Mouse (Mus musculus) G1E (cell line): ENCODE results near the gene Dpp9. TPM values are rescaled to one million over a fixed set of nuclear protein-coding genes. Genes with fewer than 3 reads are reported as not detected.

Experiments
- ATAC-seq: 2 replicates; pipeline ENCODE4 v1.8.0; 2016; ENCODE audit warnings: mild to moderate bottlenecking; ENCODE audit not compliant: insufficient number of reproducible peaks, poor library complexity, low FRiP score, severe bottlenecking; ENCODE audit errors: extremely low read depth
- DNase-seq: peaks from one replicate; pipeline ENCODE4 v3.0.0; 2012; ENCODE audit warnings: low spot score
- H3K27me3 ChIP-seq: 2 replicates; pipeline ENCODE4 v1.6.1; 2012; ENCODE audit warnings: mild to moderate bottlenecking, low read length, inconsistent platforms; ENCODE audit not compliant: insufficient read depth
- H3K36me3 ChIP-seq: replicated peaks from 2 replicates; pipeline ENCODE3; 2012; ENCODE audit warnings: mild to moderate bottlenecking, inconsistent platforms
- H3K4me1 ChIP-seq: 2 replicates; pipeline ENCODE4 v1.6.1; 2012; ENCODE audit warnings: low read depth, low read length, inconsistent platforms, mixed read lengths; ENCODE audit not compliant: insufficient read depth
- H3K4me3 ChIP-seq: 2 replicates; pipeline ENCODE4 v1.5.1; 2012; ENCODE audit warnings: low read depth, mild to moderate bottlenecking, inconsistent platforms, low read length, moderate library complexity, mixed read lengths
- H3K9me3 ChIP-seq: replicated peaks from 2 replicates; pipeline ENCODE4 v1.6.1; 2012; ENCODE audit warnings: inconsistent platforms
- CTCF ChIP-seq: IDR thresholded peaks from 2 replicates; pipeline ENCODE4 v1.5.1; 2012; ENCODE audit warnings: low read depth, low read length, inconsistent platforms, mixed read lengths
- GATA1 ChIP-seq: IDR thresholded peaks from 2 replicates; pipeline ENCODE4 v1.6.1; 2012; ENCODE audit warnings: borderline replicate concordance, low read length, inconsistent platforms, mixed read lengths
- GATA2 ChIP-seq: IDR thresholded peaks from 2 replicates; pipeline ENCODE4 v1.6.1; 2012; ENCODE audit warnings: low read depth, low read length, inconsistent platforms, borderline replicate concordance
- POLR2AphosphoS5 ChIP-seq: IDR thresholded peaks from 2 replicates; pipeline ENCODE4 v1.6.1; 2012; ENCODE audit warnings: low read depth, low read length, inconsistent platforms; ENCODE audit not compliant: insufficient replicate concordance
- TAL1 ChIP-seq: conservative IDR thresholded peaks from 2 replicates; pipeline ENCODE4 v1.6.1; 2012; ENCODE audit warnings: low read depth, low read length, inconsistent platforms, mixed read lengths
- polyA plus RNA-seq: library from polyadenylated mRNA; stranded (reverse); fragments of >175 nt; gene quantifications from 2 replicates; pipeline ENCODE4 v1.2.3, GENCODE M21; 2012
- total RNA-seq, 2 experiments: library from RNA; stranded (forward) in 1 of 2; stranded (reverse) in 1 of 2; fragments of 200-1000 nt in 1 of 2; fragments of >200 nt in 1 of 2; fragmentation: Nextera tagmentation in 1 of 2; gene quantifications; 2 replicates each; pipeline ENCODE4 v1.2.3; 2014 to 2017

The Dpp9 gene
- total and polyA plus RNA-seq, 3 experiments, result 14.4 to 62.4 (median 22.4) TPM

- Histone ChIP-seq H3K27me3 (peaks cover 2% of the 10 kb centered on the region), H3K4me3 (peak overlapping the region; percentile 91), H3K4me1 (peaks cover 37% of the 10 kb centered on the region), H3K9me3 (no peaks in the 10 kb centered on the region), H3K36me3 (peaks cover 46% of the 10 kb centered on the region)
- no peak for DNase-seq
- ATAC-seq, result no peak
- TF ChIP-seq GATA1 (no peak), CTCF (no peak), TAL1 (no peak)
Observed at GRCm38 (mm10) chr17:56217670-56218069, 1.0 kb downstream of the Dpp9 start.

GRCm38 (mm10) chr17:56214229-56214628, 4.5 kb downstream of the Dpp9 start:
- DNase-seq (no peak), ATAC-seq (no peak)
- Histone ChIP-seq H3K4me3 (no peak overlapping the region), H3K9me3 (no peaks in the 10 kb centered on the region), H3K27me3 (no peaks in the 10 kb centered on the region), H3K4me1 (peaks cover 29% of the 10 kb centered on the region), H3K36me3 (peaks cover 80% of the 10 kb centered on the region)
- TF ChIP-seq POLR2AphosphoS5, result no peak
- no peak for TF ChIP-seq CTCF
- TF ChIP-seq GATA2, result no peak
- no peak for TF ChIP-seq GATA1
- no peak for TF ChIP-seq TAL1

- no peaks in the 10 kb centered on the region for H3K27me3 ChIP-seq
- no peaks in the 10 kb centered on the region for H3K9me3 ChIP-seq
- no peak for ATAC-seq
- H3K36me3 ChIP-seq, result peaks cover 94% of the 10 kb centered on the region
- H3K4me1 ChIP-seq, result peaks cover 17% of the 10 kb centered on the region
- DNase-seq, result no peak
- TF ChIP-seq GATA2 (no peak), POLR2AphosphoS5 (no peak), TAL1 (no peak), GATA1 (no peak), CTCF (no peak)
- no peak overlapping the region for H3K4me3 ChIP-seq
Observed at GRCm38 (mm10) chr17:56212676-56213075, 6.0 kb downstream of the Dpp9 start.

GRCm38 (mm10) chr17:56211090-56211489, 7.6 kb downstream of the Dpp9 start:
- TF ChIP-seq CTCF (no peak), GATA1 (no peak), TAL1 (no peak), GATA2 (no peak), POLR2AphosphoS5 (no peak)
- Histone ChIP-seq H3K27me3 (no peaks in the 10 kb centered on the region), H3K4me1 (peaks cover 3% of the 10 kb centered on the region; the same call in 1 of the 2 replicates), H3K36me3 (peaks cover 94% of the 10 kb centered on the region), H3K4me3 (no peak overlapping the region), H3K9me3 (no peaks in the 10 kb centered on the region)
- ATAC-seq (no peak), DNase-seq (no peak)

GRCm38 (mm10) chr17:56208821-56209220, 9.9 kb downstream of the Dpp9 start:
- ATAC-seq, result no peak
- Histone ChIP-seq H3K4me1 (peaks cover 2% of the 10 kb centered on the region; the same call in 1 of the 2 replicates), H3K4me3 (no peak overlapping the region), H3K9me3 (no peaks in the 10 kb centered on the region), H3K27me3 (no peaks in the 10 kb centered on the region), H3K36me3 (peaks cover 97% of the 10 kb centered on the region)
- TF ChIP-seq POLR2AphosphoS5 (no peak), CTCF (no peak), TAL1 (no peak), GATA2 (no peak), GATA1 (no peak)
- no peak for DNase-seq

GRCm38 (mm10) chr17:56207963-56208530, 10.7 kb downstream of the Dpp9 start:
- Histone ChIP-seq H3K9me3 (no peaks in the 10 kb centered on the region), H3K4me1 (peaks cover 1% of the 10 kb centered on the region; the same call in 1 of the 2 replicates), H3K36me3 (peaks cover 100% of the 10 kb centered on the region), H3K27me3 (no peaks in the 10 kb centered on the region), H3K4me3 (no peak overlapping the region)
- ATAC-seq (no peak), DNase-seq (no peak)
- TF ChIP-seq GATA1 (no peak), GATA2 (no peak), TAL1 (no peak), CTCF (no peak), POLR2AphosphoS5 (no peak)
